In the genomic region with DNA sequence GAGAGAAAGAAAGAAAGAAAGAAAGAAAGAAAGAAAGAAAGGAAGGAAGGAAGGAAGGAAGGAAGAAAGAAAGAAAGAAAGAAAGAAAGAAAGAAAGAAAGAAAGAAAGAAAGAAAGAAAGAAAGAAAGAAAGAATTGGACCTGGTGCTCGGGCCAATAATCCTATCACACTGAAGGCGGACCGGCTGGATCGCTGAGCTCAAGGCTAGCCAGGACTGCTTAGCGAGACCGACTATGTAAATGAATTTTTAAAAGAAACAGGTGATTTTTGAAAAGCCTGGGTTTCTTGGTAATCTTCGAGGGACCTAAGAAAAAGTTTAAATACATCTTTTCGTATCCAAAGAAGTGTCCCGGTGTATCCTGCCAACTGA, we compare ENCODE assay signal across 12 mouse cellular contexts. TPM values are rescaled to one million over a fixed set of nuclear protein-coding genes. Genes with fewer than 3 reads are reported as not detected.
DNase-seq lines count a peak whose midpoint lies in the region; ATAC-seq and TF ChIP-seq lines count a peak whose summit lies in the region.
"Not testable (repeated sequence)": the region's sequence is repeated elsewhere in the genome, so short reads cannot be mapped to it uniquely, and the experiment has no call there.
"Had no signal": no experiment of that assay in that cellular context is flagged by ENCODE, and none has a peak within 500 bp of the region (broad histone marks: within the 10 kb centered on the region; RNA-seq: fewer than 3 reads in every experiment).

No protein-coding gene starts in this region.

- H3K79me2 ChIP-seq in liver, adult 2 months (ENCODE audit: control insufficient read depth, insufficient read depth, low read length): peaks cover 15% of the 10 kb centered on the region

- not testable (repeated sequence) for TF ChIP-seq POLR2A in cerebellum, adult 2 months (IDR thresholded peaks at IDR 0.05; ENCODE audit: borderline replicate concordance, insufficient read depth, low read length); liver, adult 2 months (IDR thresholded peaks at IDR 0.05; ENCODE audit: extremely low read depth, insufficient read depth, low read length)

- peak overlapping the region; percentile 88 for H3K4me3 ChIP-seq in cerebellum, adult 2 months (replicated peaks; ENCODE audit: insufficient read depth, low read depth, low read length)
- H3K4me3 ChIP-seq in forebrain, embryonic 12.5 days (replicated peaks): peak overlapping the region; percentile 99
- peak overlapping the region; percentile 90 for H3K4me3 ChIP-seq in heart, embryonic 15.5 days
- peak overlapping the region; percentile 92 for H3K4me3 ChIP-seq in intestine, embryonic 16.5 days (ENCODE audit: low read length)
- H3K4me3 ChIP-seq in liver, adult 2 months (ENCODE audit: insufficient read depth, low read depth, low read length): peak overlapping the region; percentile 93
- H3K4me3 ChIP-seq in megakaryocyte, embryonic 14.5 days (replicated peaks): peak overlapping the region; percentile 98
- peak overlapping the region; percentile 96 for H3K4me3 ChIP-seq in neural tube, embryonic 14.5 days (ENCODE audit: low read depth, low read length)

- H3K4me1 ChIP-seq in cerebellum, adult 2 months (ENCODE audit: control insufficient read depth, insufficient read depth, low read length); intestine, embryonic 16.5 days (ENCODE audit: control insufficient read depth, insufficient read depth, low read length); neural tube, embryonic 14.5 days (ENCODE audit: control insufficient read depth, insufficient read depth, low read length): not testable (repeated sequence)
- H3K4me1 ChIP-seq in forebrain, embryonic 12.5 days: peaks cover 12% of the 10 kb centered on the region
- H3K4me1 ChIP-seq in heart, embryonic 15.5 days (replicated peaks): peaks cover 17% of the 10 kb centered on the region
- peaks cover 14% of the 10 kb centered on the region for H3K4me1 ChIP-seq in liver, adult 2 months (ENCODE audit: control insufficient read depth, insufficient read depth, low read length)
- H3K4me1 ChIP-seq in megakaryocyte, embryonic 14.5 days: peaks cover 49% of the 10 kb centered on the region

- not testable (repeated sequence) for H3K27me3 ChIP-seq in cerebellum, adult 2 months (ENCODE audit: control insufficient read depth, insufficient read depth, low read length); forebrain, embryonic 12.5 days; heart, embryonic 15.5 days; intestine, embryonic 16.5 days (replicated peaks; ENCODE audit: control insufficient read depth, insufficient read depth, low read length); liver, adult 2 months (ENCODE audit: control insufficient read depth, insufficient read depth, low read length); megakaryocyte, embryonic 14.5 days (replicated peaks); neural tube, embryonic 14.5 days (ENCODE audit: control insufficient read depth, insufficient read depth, low read length)

- H3K4me2 ChIP-seq in forebrain, embryonic 12.5 days: peak overlapping the region; percentile 44
- peak overlapping the region; percentile 51 for H3K4me2 ChIP-seq in heart, embryonic 15.5 days
- H3K4me2 ChIP-seq in intestine, embryonic 16.5 days (ENCODE audit: low read depth, low read length): peak overlapping the region; percentile 40
- H3K4me2 ChIP-seq in neural tube, embryonic 14.5 days (ENCODE audit: low read depth, low read length): peak overlapping the region; percentile 33; the same call in 1 of the 2 replicates

- peaks cover 26% of the 10 kb centered on the region for H3K36me3 ChIP-seq in forebrain, embryonic 12.5 days (replicated peaks)
- peaks cover 28% of the 10 kb centered on the region for H3K36me3 ChIP-seq in heart, embryonic 15.5 days
- not testable (repeated sequence) for H3K36me3 ChIP-seq in intestine, embryonic 16.5 days (ENCODE audit: control insufficient read depth, insufficient read depth, low read length)
- H3K36me3 ChIP-seq in liver, adult 2 months (ENCODE audit: control insufficient read depth, insufficient read depth, low read length): peaks cover 32% of the 10 kb centered on the region
- H3K36me3 ChIP-seq in megakaryocyte, embryonic 14.5 days (replicated peaks; ENCODE audit: low read length): peaks cover 36% of the 10 kb centered on the region
- H3K36me3 ChIP-seq in neural tube, embryonic 14.5 days (ENCODE audit: control insufficient read depth, insufficient read depth, low read length): peaks cover 20% of the 10 kb centered on the region

- peak; percentile 27 for ATAC-seq in forebrain, embryonic 12.5 days (ENCODE audit: low FRiP score)
- peak; percentile 21; the same call in 1 of the 2 replicates for ATAC-seq in heart, embryonic 15.5 days (replicated peaks; ENCODE audit: insufficient number of reproducible peaks, insufficient read depth, low FRiP score, low read depth)
- peak; percentile 47 for ATAC-seq in intestine, embryonic 16.5 days
- peak; percentile 26; the same call in 1 of the 2 replicates for ATAC-seq in neural tube, embryonic 14.5 days (ENCODE audit: low read depth)

- under 1% methylated on average over 9 of the region's 9 CpGs for WGBS in cerebellum, adult 2 months
- WGBS in forebrain, embryonic 12.5 days: 2% methylated on average over 9 of the region's 9 CpGs
- WGBS in heart, embryonic 15.5 days: under 1% methylated on average over 9 of the region's 9 CpGs
- WGBS in intestine, embryonic 16.5 days: under 1% methylated on average over 9 of the region's 9 CpGs
- 0% methylated on average over 9 of the region's 9 CpGs for WGBS in liver, adult 2 months
- WGBS in neural tube, embryonic 14.5 days: 1% methylated on average over 9 of the region's 9 CpGs

- H3K9me3 ChIP-seq in forebrain, embryonic 12.5 days; heart, embryonic 15.5 days (replicated peaks); intestine, embryonic 16.5 days (ENCODE audit: control insufficient read depth, low read length); megakaryocyte, embryonic 14.5 days; neural tube, embryonic 14.5 days (ENCODE audit: control insufficient read depth, low read length): not testable (repeated sequence)

- peak overlapping the region; percentile 44; the same call in 1 of the 2 replicates for H3K9ac ChIP-seq in forebrain, embryonic 12.5 days
- H3K9ac ChIP-seq in heart, embryonic 15.5 days: peak overlapping the region; percentile 98
- H3K9ac ChIP-seq in intestine, embryonic 16.5 days (ENCODE audit: low read depth, low read length): peak overlapping the region; percentile 95
- H3K9ac ChIP-seq in liver, adult 2 months (ENCODE audit: low read depth, low read length): peak overlapping the region; percentile 43
- 0 out of 2 replicates have a peak overlapping the region, but pooled peaks have one; percentile 96 for H3K9ac ChIP-seq in neural tube, embryonic 14.5 days (replicated peaks; ENCODE audit: low read depth, low read length)

- TF ChIP-seq CTCF in cerebellum, adult 2 months (IDR thresholded peaks at IDR 0.05; ENCODE audit: borderline replicate concordance, insufficient read depth, low read depth, low read length); liver, adult 2 months (IDR thresholded peaks at IDR 0.05; ENCODE audit: low read depth, low read length): not testable (repeated sequence)

- peak overlapping the region; percentile 55 for H3K27ac ChIP-seq in cerebellum, adult 2 months (ENCODE audit: insufficient read depth, low read length)
- H3K27ac ChIP-seq in forebrain, embryonic 12.5 days: peak overlapping the region; percentile 60; the same call in 1 of the 2 replicates
- H3K27ac ChIP-seq in heart, embryonic 15.5 days: peak overlapping the region; percentile 97
- H3K27ac ChIP-seq in intestine, embryonic 16.5 days (ENCODE audit: low read length): peak overlapping the region; percentile 62
- H3K27ac ChIP-seq in liver, adult 2 months (replicated peaks; ENCODE audit: insufficient read depth, low read depth, low read length): peak overlapping the region; percentile 89
- H3K27ac ChIP-seq in neural tube, embryonic 14.5 days (ENCODE audit: low read depth, low read length): not testable (repeated sequence)

- DNase-seq in cerebellum, adult 2 months; liver, adult 2 months (ENCODE audit: extremely low read depth, low read depth, low spot score): not testable (repeated sequence)

RNA-seq across cellular contexts. Expression of a gene that starts 0.4 kb away (rescaled TPM):
- 650 and 669 TPM in 2 replicates for polyA plus RNA-seq in cerebellum, adult 2 months (2012; rRNA removed)
- polyA plus RNA-seq in forebrain, embryonic 12.5 days (2016; fragmentation: Nextera tagmentation; extraction: Ambion mirVana): 656 and 658 TPM in 2 replicates
- 332 and 350 TPM in 2 replicates for polyA plus RNA-seq in heart, embryonic 15.5 days (2015; fragmentation: Nextera tagmentation; extraction: Ambion mirVana)
- 466 and 492 TPM in 2 replicates for polyA plus RNA-seq in intestine, embryonic 16.5 days (2015; fragmentation: Nextera tagmentation; extraction: Ambion mirVana)
- total RNA-seq in liver, adult 2 months (2014; rRNA removed): 232 and 331 TPM in 2 replicates
- 198 and 238 TPM in 2 replicates for polyA plus RNA-seq in liver, adult 2 months (2012; rRNA removed)
- polyA plus RNA-seq in megakaryocyte, embryonic 14.5 days (2012; ENCODE audit: insufficient read depth, low replicate concordance): 7.2 and 105 TPM in 2 replicates
- polyA plus RNA-seq in neural tube, embryonic 14.5 days (2014; fragmentation: Nextera tagmentation; extraction: Ambion mirVana): 205 and 320 TPM in 2 replicates

RNA-seq across cellular contexts. Expression of a gene that starts 23.6 kb away (rescaled TPM):
- not detected in 2 replicates for polyA plus RNA-seq in cerebellum, adult 2 months (2012; rRNA removed)
- polyA plus RNA-seq in forebrain, embryonic 12.5 days (2016; fragmentation: Nextera tagmentation; extraction: Ambion mirVana): 0.99 and 1.4 TPM in 2 replicates
- polyA plus RNA-seq in heart, embryonic 15.5 days (2015; fragmentation: Nextera tagmentation; extraction: Ambion mirVana): 0.64 and 0.67 TPM in 2 replicates
- 0.48 and 0.70 TPM in 2 replicates for polyA plus RNA-seq in intestine, embryonic 16.5 days (2015; fragmentation: Nextera tagmentation; extraction: Ambion mirVana)
- total RNA-seq in liver, adult 2 months (2014; rRNA removed): 389 and 508 TPM in 2 replicates
- polyA plus RNA-seq in liver, adult 2 months (2012; rRNA removed): 1,193 and 1,387 TPM in 2 replicates
- not detected in 2 replicates for polyA plus RNA-seq in megakaryocyte, embryonic 14.5 days (2012; ENCODE audit: insufficient read depth, low replicate concordance)
- 0.66 and 0.76 TPM in 2 replicates for polyA plus RNA-seq in neural tube, embryonic 14.5 days (2014; fragmentation: Nextera tagmentation; extraction: Ambion mirVana)
- total RNA-seq: adrenal gland, postnatal 25 days; heart, adult 8-10 months; left cerebral cortex, adult 8-10 months had no signal
- polyA plus RNA-seq: frontal cortex, adult 2 months; urinary bladder, adult 2 months had no signal

Comparison
In these comparisons a context has a peak if more than half of its experiments do, and no peak if none do; other contexts are left out.
1. H3K9ac ChIP-seq: peak in every context shown above with its lines; median percentile 98 in heart, embryonic 15.5 days; 96 in neural tube, embryonic 14.5 days; 95 in intestine, embryonic 16.5 days; 44 in forebrain, embryonic 12.5 days; 43 in liver, adult 2 months.
2. RNA of a gene that starts 23.6 kb away (polyA plus RNA-seq): 1,193 to 1,387 TPM in liver, adult 2 months; 0.99 to 1.4 TPM in forebrain, embryonic 12.5 days, 0.48 to 0.70 TPM in intestine, embryonic 16.5 days, 0.66 to 0.76 TPM in neural tube, embryonic 14.5 days, 0.64 to 0.67 TPM in heart, embryonic 15.5 days, not detected in cerebellum, adult 2 months and not detected in megakaryocyte, embryonic 14.5 days; every median in the first group is over 100 times any median in the second.
3. Peak in every context shown above with its lines, with median percentiles within 50 percentile points of each other: H3K4me3 ChIP-seq, ATAC-seq and H3K4me2 ChIP-seq.